Mouse (Mus musculus): Measurements from ENCODE around the gene Armt1. TPM values are rescaled to one million over a fixed set of nuclear protein-coding genes. Genes with fewer than 3 reads are reported as not detected.

The Armt1 gene
- polyA plus RNA-seq (2015; fragmentation: Nextera tagmentation; extraction: Ambion mirVana) = 19.4 and 21.7 TPM in 2 replicates

DNA sequence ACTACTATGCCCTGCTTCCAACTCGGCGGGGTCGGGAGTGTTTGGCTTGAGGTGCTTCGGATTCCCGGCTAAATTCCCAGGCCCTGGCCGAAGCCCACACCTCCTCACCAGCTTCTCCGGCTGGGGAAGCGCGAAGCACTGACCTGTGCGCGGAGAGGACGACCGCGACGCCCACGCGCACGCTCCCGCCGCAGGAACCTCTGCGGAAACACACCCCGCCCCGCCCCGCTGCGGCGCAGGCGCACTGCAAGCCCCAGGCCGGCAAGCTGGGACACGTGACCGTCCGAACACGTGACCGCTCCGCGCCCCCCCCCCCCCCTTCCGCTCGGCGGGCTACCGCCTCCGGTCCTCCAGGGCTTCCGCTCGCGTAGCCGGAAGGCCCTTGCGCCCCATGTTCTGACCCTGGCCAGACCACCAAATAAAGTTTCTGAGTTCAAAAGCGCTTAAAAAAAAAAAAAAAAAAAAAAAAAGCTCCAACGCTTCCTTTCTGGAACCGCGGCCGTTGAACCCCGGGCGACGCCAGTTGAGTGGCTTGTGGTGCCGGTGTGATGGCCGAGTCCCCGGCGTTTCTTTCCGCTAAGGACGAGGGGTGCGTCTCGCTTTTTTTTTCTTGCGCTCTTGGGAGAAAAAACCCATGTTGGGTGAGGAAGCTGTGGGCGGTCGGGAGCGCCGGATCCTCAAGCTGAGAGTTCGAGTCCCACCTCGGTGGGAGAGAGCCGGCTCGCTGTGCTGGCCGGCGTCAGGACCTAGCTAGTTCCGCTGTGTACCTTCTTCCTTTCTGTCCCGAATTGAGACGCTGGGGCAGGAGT is at the start of gene Armt1, which contains the start of gene Rmnd1:
Gene Armt1 (plus strand): TSS at position 345 of the 809 bp plus-strand sequence.
Gene Rmnd1 (minus strand): TSS at position 266 of the 809 bp plus-strand sequence.
- H3K4me2 ChIP-seq = peak within 1 kb of the TSS; percentile 84
- DNase-seq (peak; percentile 90), ATAC-seq (ENCODE audit: low read depth) (peak; percentile 95)
- peak within 1 kb of the TSS; percentile 87 for H3K9ac ChIP-seq
- H3K9me3 ChIP-seq (replicated peaks) = no peaks in the 10 kb centered on the region
- H3K36me3 ChIP-seq = peaks cover 31% of the 10 kb centered on the region
- peak within 1 kb of the TSS; percentile 76 for H3K4me3 ChIP-seq (replicated peaks)
- peak within 1 kb of the TSS; percentile 92 for H3K27ac ChIP-seq
- peaks cover 39% of the 10 kb centered on the region for H3K4me1 ChIP-seq (replicated peaks)
- no peaks in the 10 kb centered on the region for H3K27me3 ChIP-seq
- under 1% methylated on average over 73 of the region's 75 CpGs for WGBS (ENCODE audit: insufficient replicate concordance)

DNA sequence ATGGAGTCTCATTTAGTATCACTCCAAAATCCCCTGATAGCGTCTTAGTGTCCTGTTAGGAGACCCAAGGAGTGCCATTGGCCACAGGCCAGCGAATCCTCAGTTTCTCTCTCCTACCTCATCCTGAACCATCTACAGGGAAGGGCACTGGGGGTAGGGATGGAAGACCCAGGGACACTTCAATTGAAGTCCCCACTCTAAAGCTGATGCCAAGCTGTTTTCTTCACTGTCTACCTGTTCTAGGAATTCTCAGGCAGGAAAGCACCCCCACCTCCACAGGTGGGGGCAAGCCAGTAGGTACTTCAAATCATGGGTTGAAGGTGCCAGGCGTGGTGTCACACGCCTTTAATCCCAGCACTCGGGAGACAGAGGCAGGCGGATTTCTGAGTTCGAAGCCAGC is 48.0 kb upstream of the Armt1 start:
- H3K4me3 ChIP-seq (replicated peaks) = no peak overlapping the region
- no peak overlapping the region for H3K27ac ChIP-seq
- no peaks in the 10 kb centered on the region for H3K9me3 ChIP-seq (replicated peaks)
- DNase-seq (no peak), ATAC-seq (ENCODE audit: low read depth) (no peak)
- 85% methylated on average over 7 of the region's 7 CpGs for WGBS (ENCODE audit: insufficient replicate concordance)
- no peaks in the 10 kb centered on the region for H3K27me3 ChIP-seq
- H3K4me1 ChIP-seq (replicated peaks) = peaks cover 52% of the 10 kb centered on the region
- H3K9ac ChIP-seq = no peak overlapping the region
- no peaks in the 10 kb centered on the region for H3K36me3 ChIP-seq
- no peak overlapping the region for H3K4me2 ChIP-seq

- ATAC-seq (ENCODE audit: low read depth) = peak; percentile 90
- WGBS (ENCODE audit: insufficient replicate concordance) = under 1% methylated on average over 72 of the region's 133 CpGs
- Histone ChIP-seq H3K9ac (peak overlapping the region; percentile 98), H3K9me3 (replicated peaks) (no peaks in the 10 kb centered on the region), H3K4me3 (replicated peaks) (peak overlapping the region; percentile 98), H3K4me1 (replicated peaks) (peaks cover 78% of the 10 kb centered on the region), H3K4me2 (peak overlapping the region; percentile 96), H3K27me3 (no peaks in the 10 kb centered on the region), H3K36me3 (no peaks in the 10 kb centered on the region; the same call in none of the 2 replicates), H3K27ac (peak overlapping the region; percentile 96)
- peak; percentile 92 for DNase-seq
These were observed 45.4 kb upstream of the Armt1 start for GRCm38 (mm10) chr10:4386609-4387591.

DNA sequence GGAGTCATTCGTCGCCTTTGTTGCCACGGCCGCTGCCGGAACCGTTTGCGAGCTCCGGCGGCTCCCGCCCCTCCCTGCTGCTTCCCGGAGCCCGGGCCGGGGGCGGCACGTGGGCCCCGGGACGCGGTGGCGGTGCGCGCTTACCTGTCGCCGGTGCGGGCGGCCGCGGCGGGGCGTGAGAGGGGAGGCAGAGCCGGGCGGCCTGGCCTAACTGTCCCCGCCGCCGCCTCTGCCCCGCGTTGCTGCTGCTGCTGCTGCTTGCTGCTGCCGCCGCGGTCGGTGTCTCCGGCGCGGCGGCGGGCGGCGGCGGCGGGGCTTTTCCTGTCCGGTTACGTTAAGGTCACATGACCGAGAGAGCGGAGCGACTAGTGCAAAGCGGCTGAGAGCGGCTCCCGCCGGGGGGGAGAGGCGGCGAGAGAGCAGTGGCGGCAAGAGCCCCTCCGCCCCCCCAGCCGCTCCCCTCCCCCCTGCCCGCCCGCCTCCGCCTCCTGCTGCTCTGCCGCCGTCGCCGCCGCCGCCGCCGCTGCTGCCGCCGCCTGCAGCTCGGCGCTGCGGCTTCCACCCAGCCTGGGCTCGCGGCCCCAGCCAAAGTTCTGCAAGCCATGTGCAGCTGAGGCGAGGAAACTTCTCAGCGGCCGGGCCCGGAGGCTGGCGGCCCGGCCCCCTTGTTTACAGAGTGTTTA is 44.4 kb upstream of the Armt1 start, which contains the start of gene Zbtb2:
Gene Zbtb2 (minus strand): TSS at position 408 of the 683 bp plus-strand sequence.
- peaks cover 80% of the 10 kb centered on the region for H3K4me1 ChIP-seq (replicated peaks)
- peak within 1 kb of the TSS; percentile 96 for H3K27ac ChIP-seq
- peak within 1 kb of the TSS; percentile 96 for H3K4me2 ChIP-seq
- peak; percentile 1; the same call in 1 of the 2 replicates for ATAC-seq (ENCODE audit: low read depth)
- DNase-seq = peak; percentile 60
- H3K4me3 ChIP-seq (replicated peaks) = peak within 1 kb of the TSS; percentile 98
- under 1% methylated on average over 61 of the region's 87 CpGs for WGBS (ENCODE audit: insufficient replicate concordance)
- no peaks in the 10 kb centered on the region for H3K27me3 ChIP-seq
- H3K36me3 ChIP-seq = no peaks in the 10 kb centered on the region; the same call in none of the 2 replicates
- no peaks in the 10 kb centered on the region for H3K9me3 ChIP-seq (replicated peaks)
- H3K9ac ChIP-seq = peak within 1 kb of the TSS; percentile 98

- Histone ChIP-seq H3K9me3 (replicated peaks) (no peaks in the 10 kb centered on the region), H3K27ac (peak overlapping the region; percentile 96), H3K4me3 (replicated peaks) (peak overlapping the region; percentile 98), H3K4me2 (peak overlapping the region; percentile 96), H3K36me3 (no peaks in the 10 kb centered on the region; the same call in none of the 2 replicates), H3K27me3 (no peaks in the 10 kb centered on the region), H3K9ac (peak overlapping the region; percentile 98), H3K4me1 (replicated peaks) (peaks cover 79% of the 10 kb centered on the region)
- no peak for DNase-seq
- no peak for ATAC-seq (ENCODE audit: low read depth)
- whole genome bisulfite sequencing (ENCODE audit: insufficient replicate concordance) = under 1% methylated on average over 19 of the region's 19 CpGs
These were observed 43.9 kb upstream of the Armt1 start for GRCm38 (mm10) chr10:4388384-4388745.

GRCm38 (mm10) chr10:4389036-4389435 is 43.2 kb upstream of the Armt1 start:
- Histone ChIP-seq H3K9me3 (replicated peaks) (no peaks in the 10 kb centered on the region), H3K27me3 (no peaks in the 10 kb centered on the region), H3K4me1 (replicated peaks) (peaks cover 74% of the 10 kb centered on the region), H3K27ac (0 out of 2 replicates have a peak overlapping the region, but pooled peaks have one; percentile 96), H3K9ac (peak overlapping the region; percentile 98), H3K4me2 (peak overlapping the region; percentile 96), H3K36me3 (peaks cover 4% of the 10 kb centered on the region), H3K4me3 (replicated peaks) (peak overlapping the region; percentile 98)
- DNase-seq = no peak
- no peak for ATAC-seq (ENCODE audit: low read depth)
- 16% methylated on average over 10 of the region's 10 CpGs for WGBS (ENCODE audit: insufficient replicate concordance)

DNA sequence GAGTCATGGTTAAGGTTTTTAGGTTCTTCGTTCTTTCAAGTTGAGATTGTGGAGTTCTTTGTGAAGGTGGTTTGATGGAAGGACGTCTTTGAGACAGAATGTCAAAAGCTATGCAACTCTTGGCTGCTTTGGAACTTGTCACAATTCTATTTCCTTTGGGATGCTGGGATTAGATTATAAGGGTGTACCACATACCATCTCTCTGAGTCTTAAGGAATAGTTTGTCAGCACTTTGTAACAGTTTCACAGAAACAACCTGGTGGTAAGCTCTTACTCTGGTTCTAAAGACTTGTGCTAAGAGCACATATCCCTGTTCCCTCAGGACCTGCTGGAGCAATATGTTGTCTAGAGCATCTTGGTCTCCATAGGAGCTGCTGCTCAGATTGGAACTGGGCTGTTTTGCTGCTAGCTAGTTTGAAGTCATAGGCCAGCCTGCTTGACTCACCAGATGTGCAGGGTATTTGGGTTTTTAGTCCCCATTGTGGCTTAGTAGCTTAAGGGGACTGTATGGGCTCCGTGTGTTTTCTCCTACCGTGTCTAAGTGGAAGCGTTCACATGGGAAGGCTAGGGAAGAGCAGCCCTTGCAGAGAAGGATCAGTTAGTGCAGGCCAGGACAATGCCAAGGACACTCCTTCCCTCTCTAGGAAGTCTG is 42.7 kb upstream of the Armt1 start:
- Histone ChIP-seq H3K9me3 (replicated peaks) (no peaks in the 10 kb centered on the region), H3K4me1 (replicated peaks) (peaks cover 70% of the 10 kb centered on the region)

GRCm38 (mm10) chr10:4390550-4390949 is 41.7 kb upstream of the Armt1 start:
- H3K36me3 ChIP-seq = peaks cover 19% of the 10 kb centered on the region
- peaks cover 65% of the 10 kb centered on the region for H3K4me1 ChIP-seq (replicated peaks)
- H3K9ac ChIP-seq = no peak overlapping the region
- no peaks in the 10 kb centered on the region for H3K9me3 ChIP-seq (replicated peaks)
- 55% methylated on average over 2 of the region's 2 CpGs for WGBS (ENCODE audit: insufficient replicate concordance)
- DNase-seq = no peak
- no peak overlapping the region for H3K4me2 ChIP-seq
- ATAC-seq (ENCODE audit: low read depth) = no peak
- no peaks in the 10 kb centered on the region for H3K27me3 ChIP-seq
- no peak overlapping the region for H3K4me3 ChIP-seq (replicated peaks)
- no peak overlapping the region for H3K27ac ChIP-seq

More for the DNA sequence above, 42.7 kb upstream of the Armt1 start:
- ATAC-seq (ENCODE audit: low read depth) = no peak
- peak overlapping the region; percentile 98 for H3K4me3 ChIP-seq (replicated peaks)
- no peak overlapping the region for H3K27ac ChIP-seq
- no peaks in the 10 kb centered on the region for H3K27me3 ChIP-seq
- H3K4me2 ChIP-seq = peak overlapping the region; percentile 96
- peaks cover 9% of the 10 kb centered on the region for H3K36me3 ChIP-seq
- 58% methylated on average over 5 of the region's 5 CpGs for WGBS (ENCODE audit: insufficient replicate concordance)
- peak overlapping the region; percentile 98 for H3K9ac ChIP-seq
- DNase-seq = no peak

GRCm38 (mm10) chr10:4391076-4391475 is 41.2 kb upstream of the Armt1 start:
- Histone ChIP-seq H3K9ac (0 out of 2 replicates have a peak overlapping the region, but pooled peaks have one; percentile 9), H3K4me3 (replicated peaks) (no peak overlapping the region), H3K27ac (no peak overlapping the region), H3K27me3 (no peaks in the 10 kb centered on the region), H3K4me2 (no peak overlapping the region), H3K9me3 (replicated peaks) (no peaks in the 10 kb centered on the region), H3K4me1 (replicated peaks) (peaks cover 62% of the 10 kb centered on the region), H3K36me3 (peaks cover 24% of the 10 kb centered on the region)
- DNase-seq (no peak), ATAC-seq (ENCODE audit: low read depth) (no peak)
- WGBS (ENCODE audit: insufficient replicate concordance) = 70% methylated on average over 5 of the region's 5 CpGs

GRCm38 (mm10) chr10:4391851-4392250 is 40.4 kb upstream of the Armt1 start:
- Histone ChIP-seq H3K9ac (0 out of 2 replicates have a peak overlapping the region, but pooled peaks have one; percentile 9), H3K27ac (peak overlapping the region; percentile 5; the same call in 1 of the 2 replicates), H3K4me3 (replicated peaks) (no peak overlapping the region), H3K9me3 (replicated peaks) (no peaks in the 10 kb centered on the region), H3K4me2 (no peak overlapping the region), H3K36me3 (peaks cover 27% of the 10 kb centered on the region), H3K4me1 (replicated peaks) (peaks cover 58% of the 10 kb centered on the region), H3K27me3 (no peaks in the 10 kb centered on the region)
- DNase-seq = no peak
- ATAC-seq (ENCODE audit: low read depth) = no peak
- WGBS (ENCODE audit: insufficient replicate concordance) = 68% methylated on average over 6 of the region's 6 CpGs

Measured in liver, embryonic 13.5 days (tissue).